Mouse (Mus musculus) layer of hippocampus, adult 9-11 months (tissue): ENCODE results near the gene Mcu.
A peak's percentile ranks its signal among the peaks of the same experiment; 100 is the strongest.

ENCODE experiments used
- DNase-seq: peaks from one replicate; pipeline ENCODE4 v3.0.0; 2022

Gene Mcu

GRCm38 (mm10) chr10:59568665-59569480 is 47.6 kb downstream of the Mcu start:
- no peak for DNase-seq

GRCm38 (mm10) chr10:59566968-59567367 is 49.5 kb downstream of the Mcu start:
- no peak for DNase-seq

DNA sequence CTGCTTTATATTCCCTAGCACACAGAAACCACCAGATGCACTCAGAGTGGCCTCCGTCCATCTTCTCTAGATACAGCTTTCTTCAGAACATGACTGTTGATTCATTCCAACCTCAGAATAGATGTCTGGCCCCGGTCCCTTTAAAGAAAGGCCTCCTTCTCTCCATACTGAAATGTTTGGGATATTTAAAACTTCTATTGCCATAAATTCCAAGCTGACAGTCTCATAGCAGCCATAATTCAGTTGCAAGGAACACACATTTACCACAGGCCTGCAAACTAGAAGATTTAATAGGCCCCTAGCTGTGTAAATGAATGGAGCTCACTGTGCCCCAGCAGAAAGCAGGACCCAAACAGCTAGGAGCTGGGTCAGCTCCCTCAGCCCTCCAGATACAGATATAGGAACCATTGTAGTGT is 50.5 kb downstream of the Mcu start:
- no peak for DNase-seq

- no peak for DNase-seq
Measured at GRCm38 (mm10) chr10:59564551-59564950, 51.9 kb downstream of the Mcu start.

DNA sequence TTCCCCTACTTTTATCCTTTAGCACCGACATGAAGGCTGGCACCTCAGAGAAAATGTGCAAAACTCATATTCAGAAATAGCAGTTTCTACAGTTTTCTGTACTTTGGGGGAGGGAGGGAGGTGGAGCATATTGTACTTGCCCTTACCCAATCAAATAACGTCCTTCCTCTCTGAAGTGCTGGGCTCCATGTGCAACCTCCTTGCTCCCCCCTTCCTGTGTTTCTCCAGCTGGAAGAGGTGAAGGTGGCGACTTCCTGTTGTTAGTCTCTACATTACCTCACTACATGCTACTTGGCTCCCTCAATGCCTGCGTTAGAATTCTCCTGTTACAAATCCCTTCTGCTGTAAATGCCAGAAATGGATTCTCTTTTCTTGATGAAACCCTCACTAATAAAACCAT is 54.0 kb downstream of the Mcu start:
- no peak for DNase-seq

- no peak for DNase-seq
Measured at GRCm38 (mm10) chr10:59560126-59560525, 56.4 kb downstream of the Mcu start.

- no peak for DNase-seq
Measured at GRCm38 (mm10) chr10:59558602-59559001, 57.9 kb downstream of the Mcu start.

GRCm38 (mm10) chr10:59558164-59558563 is 58.3 kb downstream of the Mcu start:
- no peak for DNase-seq

DNA sequence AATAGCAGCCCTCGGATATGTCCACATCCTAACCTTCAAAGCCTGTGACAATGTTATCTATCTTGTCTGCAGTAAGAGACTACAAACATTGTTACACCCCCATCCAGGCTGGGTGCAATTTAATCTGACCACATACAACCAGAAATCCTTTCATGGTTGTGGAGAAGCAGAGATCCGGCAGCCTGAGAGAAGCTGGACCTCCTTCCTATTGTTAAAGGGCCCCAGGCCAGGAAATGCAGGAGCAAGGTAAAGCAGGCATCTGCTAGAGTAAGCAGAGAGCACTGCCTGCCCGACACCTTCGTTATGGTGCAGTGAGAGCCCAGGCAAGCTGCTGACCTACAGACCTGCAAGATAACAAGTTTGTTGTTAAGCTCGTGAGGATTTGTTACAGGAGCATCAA is 60.0 kb downstream of the Mcu start:
- DNase-seq = no peak

DNA sequence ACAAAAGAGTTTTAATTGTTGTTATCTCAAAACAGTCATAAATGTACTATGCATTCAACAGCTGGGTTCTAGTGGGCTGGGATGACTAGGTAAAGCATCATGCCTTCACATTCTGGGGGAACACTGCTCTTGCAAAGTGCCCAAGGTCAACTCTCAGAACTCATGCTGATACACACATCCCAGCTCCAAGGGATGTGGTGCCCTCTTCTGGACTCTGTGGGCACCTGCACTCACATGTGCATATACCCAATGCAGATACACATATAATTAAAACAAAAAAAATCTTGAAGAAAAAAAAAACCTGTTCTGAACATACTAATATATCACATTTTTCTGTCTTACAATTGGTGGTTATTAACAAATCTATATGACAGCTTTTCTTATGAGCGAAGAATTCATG is 62.2 kb downstream of the Mcu start:
- DNase-seq = no peak

- no peak for DNase-seq
Measured at GRCm38 (mm10) chr10:59552456-59552855, 64.0 kb downstream of the Mcu start.

GRCm38 (mm10) chr10:59548768-59549333 is 67.6 kb downstream of the Mcu start:
- no peak for DNase-seq

- DNase-seq = no peak
Measured at GRCm38 (mm10) chr10:59548211-59548610, 68.3 kb downstream of the Mcu start.

DNA sequence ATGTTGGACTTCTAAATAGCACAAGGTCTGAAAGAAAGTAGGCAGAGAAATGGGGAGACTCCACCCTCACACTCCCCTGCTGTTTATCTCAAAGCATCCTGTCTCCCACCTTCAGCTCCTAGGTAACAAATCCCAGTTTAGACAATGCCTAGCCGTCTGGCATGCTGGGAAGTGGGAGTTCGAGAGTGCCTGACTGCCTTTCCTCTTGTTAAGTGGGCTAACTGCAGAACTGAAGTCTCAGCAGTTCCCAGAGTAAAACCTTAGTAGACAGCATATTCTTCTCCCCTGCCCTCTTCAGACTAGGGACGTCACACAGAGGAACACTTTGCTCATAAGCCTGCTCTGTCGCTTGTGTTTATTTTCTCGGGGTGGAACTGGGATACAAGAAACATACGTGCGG is 69.1 kb downstream of the Mcu start:
- DNase-seq = no peak

DNA sequence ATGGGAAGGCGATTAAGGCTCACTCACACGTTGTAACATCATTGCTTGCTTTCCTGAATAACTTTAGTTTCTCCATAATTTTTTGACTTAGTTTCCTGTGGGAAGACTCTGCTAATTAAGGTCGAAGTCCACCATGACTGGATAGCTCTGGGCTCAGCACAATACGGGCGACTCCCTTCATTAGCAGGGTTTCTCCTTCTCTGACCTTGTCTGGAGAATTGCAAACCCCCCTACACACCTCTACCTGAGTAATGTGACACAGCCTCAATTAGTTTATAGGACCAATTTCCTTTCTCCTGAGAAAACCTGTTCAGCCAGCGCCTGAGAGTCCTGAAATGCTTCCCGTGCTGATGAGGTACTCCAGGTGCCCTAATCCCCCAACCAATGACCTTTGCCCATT is 71.3 kb downstream of the Mcu start:
- no peak for DNase-seq

- DNase-seq = no peak
Measured at GRCm38 (mm10) chr10:59543351-59543750, 73.1 kb downstream of the Mcu start.

- no peak for DNase-seq
Measured at GRCm38 (mm10) chr10:59541466-59541865, 75.0 kb downstream of the Mcu start.

GRCm38 (mm10) chr10:59540596-59540995 is 75.9 kb downstream of the Mcu start:
- DNase-seq = no peak

DNA sequence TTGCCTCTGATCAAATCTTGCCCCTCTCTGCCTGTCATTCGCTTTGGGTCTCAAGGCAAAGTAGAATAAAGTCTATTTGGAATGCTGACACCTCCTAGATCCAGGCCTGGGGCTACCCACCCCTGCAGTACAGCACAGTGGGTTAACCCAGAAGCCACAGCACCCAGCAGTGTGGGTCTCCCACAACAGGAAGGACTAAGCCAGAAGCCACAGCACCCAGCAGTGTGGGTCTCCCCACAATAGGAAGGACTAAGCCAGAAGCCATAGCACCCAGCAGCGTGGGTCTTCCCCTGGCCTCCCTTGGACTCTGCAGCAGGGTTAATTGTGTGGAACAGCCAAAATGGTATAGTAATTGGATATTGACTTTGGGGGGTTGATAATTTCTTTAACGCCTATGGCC is 76.4 kb downstream of the Mcu start:
- DNase-seq = no peak

- DNase-seq = peak; percentile 63
Measured at GRCm38 (mm10) chr10:59539533-59539875, 77.0 kb downstream of the Mcu start.

- no peak for DNase-seq
Measured at GRCm38 (mm10) chr10:59538767-59539532, 77.5 kb downstream of the Mcu start.

GRCm38 (mm10) chr10:59538063-59538462 is 78.4 kb downstream of the Mcu start:
- no peak for DNase-seq

DNA sequence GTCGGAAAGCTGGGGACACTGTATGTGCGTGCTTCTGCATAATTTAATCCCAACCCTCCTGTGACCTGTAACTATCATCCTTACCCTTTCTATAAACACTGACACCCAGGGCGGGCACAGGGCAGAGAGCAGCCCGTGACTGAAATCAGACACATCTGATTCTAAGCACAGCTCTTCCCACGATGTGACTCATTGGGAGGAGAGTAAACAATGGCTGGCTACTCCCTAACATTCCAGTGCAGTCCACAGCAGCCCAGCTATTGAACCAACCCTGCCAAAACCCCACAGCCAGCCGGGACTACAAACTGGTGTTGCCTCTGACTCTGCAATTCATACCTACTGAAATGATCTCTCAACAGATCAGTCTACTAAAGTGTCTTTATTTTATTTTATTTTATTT is 78.9 kb downstream of the Mcu start:
- DNase-seq = no peak

DNA sequence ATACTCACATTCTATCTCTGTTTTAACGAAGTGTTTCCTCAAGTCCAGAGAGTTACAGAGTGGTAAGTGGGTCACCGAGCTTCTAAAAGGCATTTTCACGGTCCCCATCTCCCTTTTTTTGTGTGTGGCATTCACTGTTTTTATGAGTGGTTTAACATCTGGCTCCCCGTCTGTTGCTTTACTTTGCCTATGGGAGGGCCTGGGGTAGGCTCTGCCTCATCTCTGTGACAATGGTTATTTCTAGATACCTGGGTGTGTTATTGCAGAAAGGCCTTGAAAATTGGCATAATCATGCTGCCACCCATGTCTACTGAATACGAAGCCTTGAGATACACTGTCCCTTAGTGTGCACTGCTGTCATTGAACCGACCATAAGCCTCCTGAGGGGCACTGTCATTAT is 84.2 kb downstream of the Mcu start:
- DNase-seq = no peak
